Mouse (Mus musculus) brain, embryonic 14.5 days (tissue): Measurements from ENCODE around the gene Osbp.

ENCODE experiments used
- CTCF ChIP-seq: fragments of 200-500 bp; IDR thresholded peaks from 2 replicates; pipeline ENCODE4 v1.5.1; 2012; ENCODE audit warnings: inconsistent platforms, mild to moderate bottlenecking, moderate library complexity, borderline replicate concordance; ENCODE audit not compliant: insufficient read depth, insufficient read length; ENCODE audit errors: extremely low read depth
- POLR2A ChIP-seq: fragments of 200-500 bp; IDR thresholded peaks from 2 replicates; pipeline ENCODE4 v1.6.1; 2012; ENCODE audit warnings: mild to moderate bottlenecking, inconsistent platforms, borderline replicate concordance; ENCODE audit not compliant: poor library complexity, insufficient read depth, insufficient read length, severe bottlenecking; ENCODE audit errors: extremely low read depth

- TF ChIP-seq POLR2A = peak; percentile 42; the same call in 1 of the 2 replicates
- TF ChIP-seq CTCF = no peak
These were observed 44.6 kb downstream of the Osbp start for GRCm38 (mm10) chr19:12010281-12010771.
